Mouse (Mus musculus) naive thymus-derived CD4-positive, alpha-beta T cell, adult 2 months (primary cell): ENCODE data around the gene Rai14.

ENCODE experiments used
- DNase-seq: peaks from one replicate; pipeline ENCODE4 v3.0.0-alpha.2; 2011; ENCODE audit warnings: low read depth

Gene Rai14

GRCm38 (mm10) chr15:10720671-10721070, 6.2 kb upstream of the Rai14 start:
- DNase-seq: no peak

GRCm38 (mm10) chr15:10720188-10720587, 5.8 kb upstream of the Rai14 start:
- no peak for DNase-seq

- no peak for DNase-seq
These were observed 5.1 kb upstream of the Rai14 start for GRCm38 (mm10) chr15:10719511-10719910.

GRCm38 (mm10) chr15:10718763-10719162, 4.3 kb upstream of the Rai14 start:
- DNase-seq: no peak

- DNase-seq: no peak
These were observed 2.9 kb upstream of the Rai14 start for GRCm38 (mm10) chr15:10717284-10717683.

- no peak for DNase-seq
These were observed 1.5 kb upstream of the Rai14 start for GRCm38 (mm10) chr15:10715966-10716365.

GRCm38 (mm10) chr15:10715139-10715505, 698 bp upstream of the Rai14 start:
- no peak for DNase-seq

- no peak for DNase-seq
These were observed 653 bp downstream of the Rai14 start for GRCm38 (mm10) chr15:10713626-10714316.

- DNase-seq: no peak
These were observed 1.2 kb downstream of the Rai14 start for GRCm38 (mm10) chr15:10713181-10713625.

- DNase-seq: no peak
These were observed 2.1 kb downstream of the Rai14 start for GRCm38 (mm10) chr15:10712288-10712687.

- no peak for DNase-seq
These were observed 3.2 kb downstream of the Rai14 start for GRCm38 (mm10) chr15:10711231-10711630.

GRCm38 (mm10) chr15:10708591-10709272, 5.7 kb downstream of the Rai14 start:
- no peak for DNase-seq

- DNase-seq: no peak
These were observed 7.3 kb downstream of the Rai14 start for GRCm38 (mm10) chr15:10707109-10707508.

GRCm38 (mm10) chr15:10706414-10706813, 8.0 kb downstream of the Rai14 start:
- no peak for DNase-seq

GRCm38 (mm10) chr15:10705752-10706151, 8.7 kb downstream of the Rai14 start:
- DNase-seq: no peak

- no peak for DNase-seq
These were observed 10.1 kb downstream of the Rai14 start for GRCm38 (mm10) chr15:10704328-10704727.

- DNase-seq: no peak
These were observed 12.9 kb downstream of the Rai14 start for GRCm38 (mm10) chr15:10701571-10701970.

- DNase-seq: no peak
These were observed 13.4 kb downstream of the Rai14 start for GRCm38 (mm10) chr15:10700891-10701466.

GRCm38 (mm10) chr15:10696478-10697234, 17.8 kb downstream of the Rai14 start:
- no peak for DNase-seq

- no peak for DNase-seq
These were observed 21.8 kb downstream of the Rai14 start for GRCm38 (mm10) chr15:10692627-10693026.

GRCm38 (mm10) chr15:10691481-10691880, 22.9 kb downstream of the Rai14 start:
- no peak for DNase-seq

- DNase-seq: no peak
These were observed 23.5 kb downstream of the Rai14 start for GRCm38 (mm10) chr15:10690973-10691372.

GRCm38 (mm10) chr15:10690219-10690618, 24.2 kb downstream of the Rai14 start:
- DNase-seq: no peak
